Mouse (Mus musculus): ENCODE results near the gene Glud1.

Gene Glud1

GRCm38 (mm10) chr14:34310234-34310965 lies at the start of gene Glud1, which contains the start of gene Shld2:
Glud1 (plus strand) TSS chr14:34310727.
Shld2 (minus strand) TSS chr14:34310493.
- DNase-seq: peak; percentile 80 to 82

- no peak for DNase-seq
Observed at GRCm38 (mm10) chr14:34268046-34268445, 42.5 kb upstream of the Glud1 start.

GRCm38 (mm10) chr14:34273280-34273679 lies 37.2 kb upstream of the Glud1 start:
- no peak for DNase-seq

- no peak for DNase-seq
Observed at GRCm38 (mm10) chr14:34274141-34274540, 36.4 kb upstream of the Glud1 start.

- DNase-seq: no peak
Observed at GRCm38 (mm10) chr14:34275225-34275624, 35.3 kb upstream of the Glud1 start.

GRCm38 (mm10) chr14:34279726-34280125 lies 30.8 kb upstream of the Glud1 start:
- DNase-seq: no peak

- DNase-seq: no peak
Observed at GRCm38 (mm10) chr14:34280798-34281197, 29.7 kb upstream of the Glud1 start.

GRCm38 (mm10) chr14:34281736-34282269 lies 28.7 kb upstream of the Glud1 start:
- DNase-seq: no peak

GRCm38 (mm10) chr14:34288396-34288795 lies 22.1 kb upstream of the Glud1 start:
- DNase-seq: no peak

- DNase-seq: no peak
Observed at GRCm38 (mm10) chr14:34289259-34290015, 21.1 kb upstream of the Glud1 start.

GRCm38 (mm10) chr14:34290229-34290628 lies 20.3 kb upstream of the Glud1 start:
- DNase-seq: no peak

GRCm38 (mm10) chr14:34293641-34294040 lies 16.9 kb upstream of the Glud1 start:
- DNase-seq: no peak

GRCm38 (mm10) chr14:34296350-34296749 lies 14.2 kb upstream of the Glud1 start:
- DNase-seq: no peak

- DNase-seq: no peak
Observed at GRCm38 (mm10) chr14:34297038-34297437, 13.5 kb upstream of the Glud1 start.

- no peak for DNase-seq
Observed at GRCm38 (mm10) chr14:34297634-34298033, 12.9 kb upstream of the Glud1 start.

GRCm38 (mm10) chr14:34298871-34299700 lies 11.4 kb upstream of the Glud1 start:
- DNase-seq: no peak

GRCm38 (mm10) chr14:34302681-34303242 lies 7.8 kb upstream of the Glud1 start:
- DNase-seq: no peak

GRCm38 (mm10) chr14:34303265-34303680 lies 7.3 kb upstream of the Glud1 start:
- DNase-seq: no peak

- DNase-seq: no peak
Observed at GRCm38 (mm10) chr14:34309266-34309665, 1.3 kb upstream of the Glud1 start.

- no peak for DNase-seq
Observed at GRCm38 (mm10) chr14:34309907-34310233, 657 bp upstream of the Glud1 start.

- DNase-seq: peak; percentile 39 to 47
Observed at GRCm38 (mm10) chr14:34311021-34311631, 599 bp downstream of the Glud1 start.

GRCm38 (mm10) chr14:34311691-34312090 lies 1.2 kb downstream of the Glud1 start:
- DNase-seq: no peak
